Comparison of ENCODE assay signal across 7 mouse cellular contexts in the genomic region with DNA sequence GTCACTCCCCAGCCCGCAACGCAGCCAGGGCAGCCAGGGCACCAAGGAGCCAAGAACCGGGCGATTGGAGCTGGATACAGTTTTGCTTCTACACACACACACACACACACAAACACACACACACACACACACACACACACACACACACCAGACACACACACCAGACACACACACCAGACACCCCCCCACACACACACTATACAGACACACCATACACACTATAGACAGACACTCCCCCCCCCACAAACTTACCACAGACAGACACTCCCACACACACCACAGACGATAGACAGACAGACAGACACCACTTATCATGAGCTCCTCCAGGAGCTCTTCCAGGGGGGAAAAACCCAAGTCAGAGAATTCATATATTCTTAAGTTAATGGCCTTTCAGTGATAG. TPM values are rescaled to one million over a fixed set of nuclear protein-coding genes. Genes with fewer than 3 reads are reported as not detected.
A peak's percentile ranks its signal among the peaks of the same experiment; 100 is the strongest.
DNase-seq lines count a peak whose midpoint lies in the region; ATAC-seq lines count a peak whose summit lies in the region.

A gene (minus strand): TSS at position 122 of the 400 bp plus-strand sequence.

- DNase-seq in lung, postnatal 25 days (ENCODE audit: low spot score): no peak
- DNase-seq in left cerebral cortex, postnatal 4 days: no peak
- no peak for DNase-seq in adrenal gland, postnatal 10 days
- no peak for DNase-seq in thymus, adult 18-20 months

- no peak; the same call in 1 of the 2 replicates for ATAC-seq in lung, embryonic 16.5 days (ENCODE audit: low read depth)
- peak; percentile 72 for ATAC-seq in forebrain, embryonic 15.5 days (replicated peaks)
- no peak for ATAC-seq in stomach, embryonic 14.5 days (ENCODE audit: insufficient number of reproducible peaks, insufficient read depth, low FRiP score, low read depth)

- H3K27me3 ChIP-seq in lung, embryonic 16.5 days (ENCODE audit: control insufficient read depth, insufficient read depth, low read depth, low read length): peaks cover 24% of the 10 kb centered on the region
- peaks cover 32% of the 10 kb centered on the region; the same call in 1 of the 2 replicates for H3K27me3 ChIP-seq in forebrain, embryonic 15.5 days
- H3K27me3 ChIP-seq in stomach, embryonic 14.5 days (ENCODE audit: control insufficient read depth, insufficient read depth, low read length): peaks cover 7% of the 10 kb centered on the region; the same call in 1 of the 2 replicates

- H3K4me1 ChIP-seq in lung, embryonic 16.5 days (replicated peaks; ENCODE audit: control insufficient read depth, insufficient read depth, low read length): peaks cover 5% of the 10 kb centered on the region
- peaks cover 10% of the 10 kb centered on the region for H3K4me1 ChIP-seq in forebrain, embryonic 15.5 days
- H3K4me1 ChIP-seq in stomach, embryonic 14.5 days (ENCODE audit: control insufficient read depth, insufficient read depth, low read length): peaks cover 3% of the 10 kb centered on the region; the same call in 1 of the 2 replicates

- no peaks in the 10 kb centered on the region for H3K36me3 ChIP-seq in lung, embryonic 16.5 days (ENCODE audit: control insufficient read depth, insufficient read depth, low read length)
- H3K36me3 ChIP-seq in forebrain, embryonic 15.5 days: no peaks in the 10 kb centered on the region
- no peaks in the 10 kb centered on the region for H3K36me3 ChIP-seq in stomach, embryonic 14.5 days (ENCODE audit: control insufficient read depth, insufficient read depth, low read length)

- H3K9ac ChIP-seq in lung, embryonic 16.5 days (ENCODE audit: low read length): peak within 1 kb of the TSS; percentile 58
- peak within 1 kb of the TSS; percentile 57 for H3K9ac ChIP-seq in forebrain, embryonic 15.5 days (replicated peaks)
- peak within 1 kb of the TSS; percentile 7; the same call in 1 of the 2 replicates for H3K9ac ChIP-seq in stomach, embryonic 14.5 days (replicated peaks; ENCODE audit: low read depth, low read length)

- H3K4me2 ChIP-seq in lung, embryonic 16.5 days (ENCODE audit: low read depth, low read length): peak within 1 kb of the TSS; percentile 95
- peak within 1 kb of the TSS; percentile 99 for H3K4me2 ChIP-seq in forebrain, embryonic 15.5 days (replicated peaks)
- peak within 1 kb of the TSS; percentile 84 for H3K4me2 ChIP-seq in stomach, embryonic 14.5 days (replicated peaks; ENCODE audit: low read depth, low read length)

- H3K9me3 ChIP-seq in lung, embryonic 16.5 days (ENCODE audit: control insufficient read depth, low read length): no peaks in the 10 kb centered on the region
- H3K9me3 ChIP-seq in forebrain, embryonic 15.5 days: no peaks in the 10 kb centered on the region
- H3K9me3 ChIP-seq in stomach, embryonic 14.5 days (ENCODE audit: control insufficient read depth, low read depth, low read length): no peaks in the 10 kb centered on the region

- H3K4me3 ChIP-seq in lung, embryonic 16.5 days (ENCODE audit: low read length): peak within 1 kb of the TSS; percentile 52
- H3K4me3 ChIP-seq in forebrain, embryonic 15.5 days: peak within 1 kb of the TSS; percentile 65
- peak within 1 kb of the TSS; percentile 45 for H3K4me3 ChIP-seq in stomach, embryonic 14.5 days (ENCODE audit: low read depth, low read length)

- H3K27ac ChIP-seq in lung, embryonic 16.5 days (ENCODE audit: low read length): no peak within 1 kb of the TSS
- no peak within 1 kb of the TSS for H3K27ac ChIP-seq in forebrain, embryonic 15.5 days (replicated peaks)
- H3K27ac ChIP-seq in stomach, embryonic 14.5 days (ENCODE audit: low read length): no peak within 1 kb of the TSS

- intact Hi-C loops in left cerebral cortex, postnatal 4 days (cut with DNase I): no loop called here

- WGBS in lung, embryonic 16.5 days: 2% methylated on average over 4 of the region's 5 CpGs
- 3% methylated on average over 5 of the region's 5 CpGs for WGBS in forebrain, embryonic 15.5 days
- WGBS in stomach, embryonic 14.5 days: under 1% methylated on average over 5 of the region's 5 CpGs

RNA-seq across cellular contexts. Expression of the gene that starts here (rescaled TPM):
- polyA plus RNA-seq in lung, embryonic 16.5 days (2015; fragmentation: Nextera tagmentation; extraction: Ambion mirVana): 1.8 and 2.3 TPM in 2 replicates
- polyA plus RNA-seq in forebrain, embryonic 15.5 days (2015; fragmentation: Nextera tagmentation; extraction: Ambion mirVana): 6.7 and 7.1 TPM in 2 replicates
- 10 to 100 TPM; 37.3 to 47.7 TPM for total RNA-seq in left cerebral cortex, postnatal 4 days (2021)
- 7.5 and 8.1 TPM in 2 replicates for polyA plus RNA-seq in stomach, embryonic 14.5 days (2014; fragmentation: Nextera tagmentation; extraction: Ambion mirVana)
- total RNA-seq in adrenal gland, postnatal 10 days (2021): 1 to 10 TPM; 3.0 to 4.1 TPM

Comparison
In these comparisons a context has a peak if more than half of its experiments do, and no peak if none do; other contexts are left out.
1. RNA of the gene that starts here (total RNA-seq): 37.3 to 47.7 TPM in left cerebral cortex, postnatal 4 days; 3.0 to 4.1 TPM in adrenal gland, postnatal 10 days; every median in the first group is over 4 times any median in the second.
2. H3K9ac ChIP-seq: peak in every context shown above with its lines; median percentile 58 in lung, embryonic 16.5 days; 57 in forebrain, embryonic 15.5 days; 7 in stomach, embryonic 14.5 days.
3. Peak in every context shown above with its lines, with median percentiles within 50 percentile points of each other: H3K4me2 ChIP-seq and H3K4me3 ChIP-seq.